Mouse (Mus musculus) cerebellum, postnatal 36 days (tissue): Measurements from ENCODE around the gene Gm20388.

Source experiments
- DNase-seq, 2 experiments: peaks; one replicate each; pipeline ENCODE4 v3.0.0; 2021 to 2022; ENCODE audit warnings: mixed read lengths in 2 of 2

The Gm20388 gene

GRCm38 (mm10) chr8:122224650-122225022 lies 2314.0 kb downstream of the Gm20388 start:
- no peak for DNase-seq

- no peak for DNase-seq
Measured at GRCm38 (mm10) chr8:122225446-122225845, 2314.8 kb downstream of the Gm20388 start.

GRCm38 (mm10) chr8:122227345-122227744 lies 2316.7 kb downstream of the Gm20388 start:
- no peak for DNase-seq

GRCm38 (mm10) chr8:122228792-122229575 lies 2318.3 kb downstream of the Gm20388 start:
- DNase-seq: no peak

- peak in 1 of 2 experiments; percentile 58 for DNase-seq
Measured at GRCm38 (mm10) chr8:122229819-122230711, 2319.4 kb downstream of the Gm20388 start.

- DNase-seq: peak; percentile 81
Measured at GRCm38 (mm10) chr8:122230712-122231337, 2320.2 kb downstream of the Gm20388 start.

- peak; percentile 39 to 55 for DNase-seq
Measured at GRCm38 (mm10) chr8:122234055-122234454, 2323.4 kb downstream of the Gm20388 start.

- no peak for DNase-seq
Measured at GRCm38 (mm10) chr8:122236521-122236920, 2325.9 kb downstream of the Gm20388 start.

- DNase-seq: no peak
Measured at GRCm38 (mm10) chr8:122238225-122238624, 2327.6 kb downstream of the Gm20388 start.

GRCm38 (mm10) chr8:122238731-122239130 lies 2328.1 kb downstream of the Gm20388 start:
- DNase-seq: no peak

- no peak for DNase-seq
Measured at GRCm38 (mm10) chr8:122240241-122241026, 2329.8 kb downstream of the Gm20388 start.

- DNase-seq: no peak
Measured at GRCm38 (mm10) chr8:122243310-122243709, 2332.7 kb downstream of the Gm20388 start.

- DNase-seq: no peak
Measured at GRCm38 (mm10) chr8:122245161-122245560, 2334.5 kb downstream of the Gm20388 start.

- no peak for DNase-seq
Measured at GRCm38 (mm10) chr8:122246257-122247211, 2335.9 kb downstream of the Gm20388 start.

- DNase-seq: no peak
Measured at GRCm38 (mm10) chr8:122251739-122252138, 2341.1 kb downstream of the Gm20388 start.

- no peak for DNase-seq
Measured at GRCm38 (mm10) chr8:122252366-122252765, 2341.7 kb downstream of the Gm20388 start.

GRCm38 (mm10) chr8:122259351-122259750 lies 2348.7 kb downstream of the Gm20388 start:
- DNase-seq: peak; percentile 82 to 85

GRCm38 (mm10) chr8:122260755-122261154 lies 2350.1 kb downstream of the Gm20388 start:
- DNase-seq: no peak

GRCm38 (mm10) chr8:122262835-122263234 lies 2352.2 kb downstream of the Gm20388 start:
- no peak for DNase-seq

GRCm38 (mm10) chr8:122264243-122264642 lies 2353.6 kb downstream of the Gm20388 start:
- peak; percentile 81 to 85 for DNase-seq

- DNase-seq: no peak
Measured at GRCm38 (mm10) chr8:122265522-122265921, 2354.9 kb downstream of the Gm20388 start.
